Mouse (Mus musculus) intestine, embryonic 15.5 days (tissue): ENCODE measurements around the gene Cdon. TPM values are rescaled to one million over a fixed set of nuclear protein-coding genes. Genes with fewer than 3 reads are reported as not detected.
"Not testable (repeated sequence)": the region's sequence is repeated elsewhere in the genome, so short reads cannot be mapped to it uniquely, and the experiment has no call there.

Experiments used
- ATAC-seq: fragments of 200-750 bp; cut with Nextera tagmentation; 2 replicates; pipeline ENCODE4 v1.8.0; 2017; ENCODE audit warnings: moderate TSS enrichment, moderate library complexity
- H3K27ac ChIP-seq: fragments of 300-500 bp; sonication (generic); 2 replicates; pipeline ENCODE4 v1.5.1; 2015; ENCODE audit warnings: mild to moderate bottlenecking, inconsistent platforms
- H3K27me3 ChIP-seq: fragments of 300-500 bp; sonication (generic); replicated peaks from 2 replicates; pipeline ENCODE4 v1.6.1; 2015; ENCODE audit warnings: inconsistent platforms
- H3K36me3 ChIP-seq: fragments of 300-500 bp; sonication (generic); 2 replicates; pipeline ENCODE4 v1.6.1; 2015; ENCODE audit warnings: inconsistent platforms
- H3K4me1 ChIP-seq: fragments of 300-500 bp; sonication (generic); replicated peaks from 2 replicates; pipeline ENCODE4 v1.6.1; 2015; ENCODE audit warnings: inconsistent platforms
- H3K4me2 ChIP-seq: fragments of 300-500 bp; sonication (generic); replicated peaks from 2 replicates; pipeline ENCODE4 v1.6.1; 2015; ENCODE audit warnings: mild to moderate bottlenecking, inconsistent platforms
- H3K4me3 ChIP-seq: fragments of 300-500 bp; sonication (generic); replicated peaks from 2 replicates; pipeline ENCODE4 v1.5.1; 2015; ENCODE audit warnings: inconsistent platforms
- H3K9ac ChIP-seq: fragments of 300-500 bp; sonication (generic); 2 replicates; pipeline ENCODE4 v1.6.1; 2015; ENCODE audit warnings: inconsistent platforms
- H3K9me3 ChIP-seq: fragments of 300-500 bp; sonication (generic); 2 replicates; pipeline ENCODE4 v1.6.1; 2016; ENCODE audit warnings: inconsistent platforms
- WGBS: fragments of 180-500 bp; shearing (Covaris S2); methylation state at CpG from one replicate; pipeline ENCODE4 v1.1.7; 2015; 5-methylcytosine and 5-hydroxymethylcytosine counted together
- polyA plus RNA-seq: library from polyadenylated mRNA; unstranded; fragments of >200 nt; fragmentation: Nextera tagmentation; extraction: Ambion mirVana; gene quantifications from 2 replicates; pipeline ENCODE4 v1.2.1, GENCODE M21; 2015

The Cdon gene
- polyA plus RNA-seq, 1 experiment from 2014 or later = 8.2 TPM

- H3K27me3 ChIP-seq = no peaks in the 10 kb centered on the region
- no peak overlapping the region for H3K4me2 ChIP-seq
- H3K36me3 ChIP-seq = no peaks in the 10 kb centered on the region
- 73% methylated on average over 7 of the region's 7 CpGs for WGBS
- H3K9ac ChIP-seq = no peak overlapping the region
- no peak for ATAC-seq
- H3K27ac ChIP-seq = no peak overlapping the region
- 0 out of 2 replicates have a peak, but pooled peaks cover 4% of the 10 kb centered on the region for H3K4me1 ChIP-seq
- no peaks in the 10 kb centered on the region for H3K9me3 ChIP-seq
- H3K4me3 ChIP-seq = no peak overlapping the region
Observed at GRCm38 (mm10) chr9:35411975-35412374, 9.0 kb upstream of the Cdon start.

GRCm38 (mm10) chr9:35421730-35422235 is 855 bp downstream of the Cdon start:
- under 1% methylated on average over 35 of the region's 35 CpGs for WGBS
- H3K36me3 ChIP-seq = no peaks in the 10 kb centered on the region
- peak overlapping the region; percentile 72 for H3K4me2 ChIP-seq
- peak overlapping the region; percentile 99 for H3K4me3 ChIP-seq
- H3K9me3 ChIP-seq = no peaks in the 10 kb centered on the region
- H3K4me1 ChIP-seq = peaks cover 12% of the 10 kb centered on the region
- peak overlapping the region; percentile 91 for H3K9ac ChIP-seq
- no peaks in the 10 kb centered on the region for H3K27me3 ChIP-seq
- ATAC-seq = no peak; the same call in 1 of the 2 replicates
- peak overlapping the region; percentile 90 for H3K27ac ChIP-seq

GRCm38 (mm10) chr9:35422405-35422941 is 1.5 kb downstream of the Cdon start:
- peak overlapping the region; percentile 72 for H3K4me2 ChIP-seq
- peaks cover 12% of the 10 kb centered on the region for H3K4me1 ChIP-seq
- H3K9me3 ChIP-seq = no peaks in the 10 kb centered on the region
- ATAC-seq = no peak
- 3% methylated on average over 4 of the region's 4 CpGs for WGBS
- peak overlapping the region; percentile 91 for H3K9ac ChIP-seq
- peak overlapping the region; percentile 99 for H3K4me3 ChIP-seq
- no peaks in the 10 kb centered on the region for H3K27me3 ChIP-seq
- no peaks in the 10 kb centered on the region for H3K36me3 ChIP-seq
- H3K27ac ChIP-seq = peak overlapping the region; percentile 90

- ATAC-seq = no peak
- Histone ChIP-seq H3K9me3 (no peaks in the 10 kb centered on the region), H3K4me3 (peak overlapping the region; percentile 14), H3K4me1 (peaks cover 12% of the 10 kb centered on the region), H3K9ac (no peak overlapping the region), H3K4me2 (peak overlapping the region; percentile 41), H3K27me3 (no peaks in the 10 kb centered on the region), H3K36me3 (no peaks in the 10 kb centered on the region), H3K27ac (no peak overlapping the region)
- 28% methylated on average over 4 of the region's 4 CpGs for WGBS
Observed at GRCm38 (mm10) chr9:35423265-35423664, 2.3 kb downstream of the Cdon start.

GRCm38 (mm10) chr9:35424671-35425070 is 3.7 kb downstream of the Cdon start:
- H3K27ac ChIP-seq = peak overlapping the region; percentile 46
- peak overlapping the region; percentile 29 for H3K9ac ChIP-seq
- peak; percentile 14; the same call in 1 of the 2 replicates for ATAC-seq
- H3K36me3 ChIP-seq = no peaks in the 10 kb centered on the region
- no peaks in the 10 kb centered on the region for H3K27me3 ChIP-seq
- peak overlapping the region; percentile 23 for H3K4me3 ChIP-seq
- peaks cover 12% of the 10 kb centered on the region for H3K4me1 ChIP-seq
- peak overlapping the region; percentile 57 for H3K4me2 ChIP-seq
- no peaks in the 10 kb centered on the region for H3K9me3 ChIP-seq
- 7% methylated on average over 8 of the region's 8 CpGs for whole genome bisulfite sequencing

- no peak overlapping the region for H3K27ac ChIP-seq
- no peak overlapping the region for H3K4me3 ChIP-seq
- H3K27me3 ChIP-seq = no peaks in the 10 kb centered on the region
- H3K4me1 ChIP-seq = peaks cover 6% of the 10 kb centered on the region
- no peaks in the 10 kb centered on the region for H3K36me3 ChIP-seq
- no peak overlapping the region for H3K9ac ChIP-seq
- ATAC-seq = no peak
- WGBS = 86% methylated on average over 8 of the region's 8 CpGs
- no peak overlapping the region for H3K4me2 ChIP-seq
- H3K9me3 ChIP-seq = no peaks in the 10 kb centered on the region
Observed at GRCm38 (mm10) chr9:35430476-35430875, 9.5 kb downstream of the Cdon start.

- Histone ChIP-seq H3K4me2 (no peak overlapping the region), H3K36me3 (no peaks in the 10 kb centered on the region), H3K9me3 (no peaks in the 10 kb centered on the region), H3K27ac (no peak overlapping the region), H3K9ac (no peak overlapping the region), H3K4me1 (peaks cover 8% of the 10 kb centered on the region), H3K4me3 (no peak overlapping the region), H3K27me3 (no peaks in the 10 kb centered on the region)
- no peak for ATAC-seq
- WGBS = 65% methylated on average over 6 of the region's 6 CpGs
Observed at GRCm38 (mm10) chr9:35431396-35431795, 10.5 kb downstream of the Cdon start.

GRCm38 (mm10) chr9:35432717-35433297 is 11.9 kb downstream of the Cdon start:
- not testable (repeated sequence) for H3K4me3 ChIP-seq, H3K27ac ChIP-seq, ATAC-seq, H3K4me1 ChIP-seq, H3K9me3 ChIP-seq, H3K4me2 ChIP-seq, H3K9ac ChIP-seq, H3K36me3 ChIP-seq, H3K27me3 ChIP-seq
- WGBS = 76% methylated on average over 3 of the region's 3 CpGs

- Histone ChIP-seq H3K9ac (no peak overlapping the region), H3K27ac (no peak overlapping the region), H3K4me3 (no peak overlapping the region), H3K9me3 (no peaks in the 10 kb centered on the region), H3K4me2 (no peak overlapping the region), H3K4me1 (peaks cover 8% of the 10 kb centered on the region; the same call in 1 of the 2 replicates), H3K27me3 (no peaks in the 10 kb centered on the region), H3K36me3 (no peaks in the 10 kb centered on the region)
- 64% methylated on average over 3 of the region's 3 CpGs for WGBS
- ATAC-seq = no peak
Observed at GRCm38 (mm10) chr9:35434340-35434739, 13.4 kb downstream of the Cdon start.

GRCm38 (mm10) chr9:35435565-35435964 is 14.6 kb downstream of the Cdon start:
- Histone ChIP-seq H3K9me3 (no peaks in the 10 kb centered on the region), H3K36me3 (no peaks in the 10 kb centered on the region), H3K9ac (no peak overlapping the region), H3K27ac (no peak overlapping the region), H3K27me3 (no peaks in the 10 kb centered on the region), H3K4me2 (no peak overlapping the region), H3K4me3 (no peak overlapping the region), H3K4me1 (peaks cover 8% of the 10 kb centered on the region; the same call in 1 of the 2 replicates)
- 22% methylated on average over 9 of the region's 9 CpGs for WGBS
- ATAC-seq = peak; percentile 61; the same call in 1 of the 2 replicates

- Histone ChIP-seq H3K4me3 (no peak overlapping the region), H3K9ac (no peak overlapping the region), H3K9me3 (no peaks in the 10 kb centered on the region), H3K4me1 (peaks cover 4% of the 10 kb centered on the region; the same call in 1 of the 2 replicates), H3K4me2 (no peak overlapping the region), H3K27ac (no peak overlapping the region), H3K36me3 (no peaks in the 10 kb centered on the region), H3K27me3 (no peaks in the 10 kb centered on the region)
- whole genome bisulfite sequencing = 81% methylated on average over 8 of the region's 8 CpGs
- ATAC-seq = no peak
Observed at GRCm38 (mm10) chr9:35438286-35439061, 17.5 kb downstream of the Cdon start.

- ATAC-seq = no peak
- Histone ChIP-seq H3K4me1 (peaks cover 4% of the 10 kb centered on the region; the same call in 1 of the 2 replicates), H3K27me3 (no peaks in the 10 kb centered on the region), H3K4me3 (no peak overlapping the region), H3K27ac (no peak overlapping the region), H3K36me3 (no peaks in the 10 kb centered on the region), H3K9me3 (no peaks in the 10 kb centered on the region), H3K9ac (no peak overlapping the region), H3K4me2 (no peak overlapping the region)
- WGBS = 67% methylated on average over 6 of the region's 6 CpGs
Observed at GRCm38 (mm10) chr9:35439062-35439442, 18.1 kb downstream of the Cdon start.
